Mouse (Mus musculus): ENCODE data around the gene Dnah5.

Dnah5 gene

DNA sequence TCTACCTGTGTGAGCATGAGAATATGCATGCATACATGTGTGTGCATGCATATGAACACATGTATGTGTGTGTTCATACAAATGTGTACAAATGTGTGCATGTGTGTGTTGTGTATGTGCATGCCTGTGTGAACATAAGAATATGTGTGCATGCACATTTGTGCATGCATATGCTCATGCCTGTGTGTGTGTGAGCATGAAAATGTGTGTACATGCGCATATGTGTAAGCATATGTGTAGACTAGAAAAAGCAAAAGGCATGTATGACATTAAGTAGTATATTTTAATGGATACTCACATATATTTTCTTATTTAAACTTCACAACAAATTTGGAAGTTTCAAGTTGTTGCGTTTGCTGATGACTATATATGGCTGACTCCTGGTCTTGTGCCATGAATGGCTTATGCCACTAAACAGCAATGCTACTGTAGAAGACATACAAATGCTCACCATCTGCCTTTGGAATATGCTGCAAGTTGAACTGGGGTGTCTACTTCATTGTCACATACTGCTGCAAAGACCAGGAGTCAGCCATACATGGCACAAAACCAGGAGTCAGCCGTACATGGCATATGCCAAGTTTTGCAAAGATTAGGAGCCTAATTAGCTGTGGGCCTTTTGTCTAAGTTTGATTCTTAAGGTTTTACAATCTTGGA is 263.2 kb downstream of the Dnah5 start:
- DNase-seq (ENCODE audit: low spot score in 2 of 2) = no peak

DNA sequence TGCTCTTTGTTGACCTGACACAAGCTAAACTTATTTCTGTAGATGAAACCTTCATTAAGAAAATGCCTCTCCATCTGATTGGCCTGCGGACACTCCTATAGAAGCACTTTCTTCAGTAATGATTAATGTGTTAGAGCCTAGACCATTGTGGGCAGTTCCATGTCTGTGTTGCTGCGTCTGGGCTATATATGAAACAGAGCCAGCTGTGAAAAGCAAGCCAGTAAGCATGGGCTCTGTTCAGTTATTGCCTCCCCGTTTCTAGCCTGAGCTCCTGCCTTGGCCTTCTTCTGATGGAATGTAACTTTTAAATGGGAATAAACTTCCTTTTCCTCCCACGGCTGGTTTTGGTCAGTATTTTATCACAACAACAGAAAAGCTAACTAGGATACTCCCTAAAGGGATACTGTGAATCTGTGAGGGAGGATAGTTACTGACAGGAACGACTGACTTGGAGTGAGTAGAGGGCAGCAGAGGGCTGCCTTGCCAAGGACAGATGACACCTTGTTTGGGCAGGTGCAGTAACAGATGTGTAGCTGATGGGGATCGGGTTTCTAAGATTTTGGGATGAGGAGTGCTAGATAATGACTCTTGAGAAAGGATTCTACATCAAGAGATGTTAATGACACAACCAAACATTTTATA is 270.3 kb downstream of the Dnah5 start:
- no peak for DNase-seq (ENCODE audit: low spot score in 2 of 2)

DNA sequence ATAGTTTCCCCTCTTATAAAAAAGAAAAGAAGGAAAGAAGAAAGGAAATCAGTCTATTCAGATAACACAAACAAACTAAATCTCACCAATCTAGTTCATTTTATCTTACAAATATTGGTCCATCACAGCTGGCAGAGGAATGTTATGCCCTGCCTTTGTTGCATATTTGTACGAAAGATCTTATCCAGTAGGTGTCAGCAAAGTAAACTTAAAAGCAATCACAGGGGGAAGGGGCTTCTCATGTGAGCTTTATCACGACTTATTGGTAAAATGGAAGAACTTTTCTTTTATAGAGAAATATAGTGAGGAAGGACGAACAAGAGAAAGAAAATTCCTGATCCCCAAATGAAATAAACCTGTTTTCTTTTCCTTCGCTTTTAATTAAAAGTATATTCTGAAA is 299.3 kb downstream of the Dnah5 start:
- no peak for DNase-seq (ENCODE audit: low spot score in 2 of 2)

DNA sequence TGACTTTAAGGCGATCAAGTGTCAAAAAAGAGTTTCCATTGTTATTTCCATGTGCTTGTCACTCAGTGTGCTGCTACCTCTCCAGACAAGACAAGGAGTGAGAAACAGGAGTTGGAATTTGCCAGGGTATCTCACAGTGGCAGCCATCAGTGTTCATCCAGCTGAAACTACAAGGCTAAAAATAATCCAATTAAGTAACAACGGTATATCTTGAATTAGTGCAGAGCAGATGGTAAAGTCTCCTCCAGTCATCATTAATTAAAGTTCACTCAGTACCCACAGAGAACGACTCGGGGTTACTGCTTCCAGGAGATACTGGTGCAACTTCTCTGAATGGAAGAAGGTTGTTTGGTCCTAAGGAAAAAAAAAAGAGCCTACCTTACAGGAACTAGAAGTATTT is 311.6 kb downstream of the Dnah5 start:
- no peak for DNase-seq (ENCODE audit: low spot score in 2 of 2)
